Mouse (Mus musculus) urinary bladder, postnatal 36 days (tissue): ENCODE data around the gene Rhebl1.

Source experiments
- DNase-seq, 2 experiments: peaks; one replicate each; pipeline ENCODE4 v3.0.0; 2022; ENCODE audit warnings: low spot score in 2 of 2, mixed read lengths in 1 of 2

Gene Rhebl1

GRCm38 (mm10) chr15:98851229-98851818, 43.0 kb downstream of the Rhebl1 start:
- DNase-seq = no peak

DNA sequence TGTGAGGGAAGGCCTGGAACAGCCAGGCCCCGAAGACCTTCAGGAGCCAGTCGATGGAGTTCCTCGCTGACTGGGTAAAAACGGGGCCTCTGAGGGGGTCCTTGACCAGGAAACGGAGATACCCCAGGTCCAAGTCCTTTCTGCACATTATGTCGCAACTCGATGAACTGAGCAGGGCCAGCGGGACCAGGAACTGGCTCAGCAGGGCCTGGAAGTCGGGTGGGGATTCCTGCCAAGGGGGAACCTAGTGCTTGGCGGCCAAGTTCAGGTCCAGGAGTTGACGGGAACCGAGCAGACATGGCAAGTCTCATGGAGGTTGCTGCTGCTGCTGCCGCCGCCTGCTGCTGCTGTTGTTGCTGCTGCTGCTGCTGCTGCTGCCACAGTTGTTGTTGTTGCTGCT, 43.7 kb downstream of the Rhebl1 start:
- DNase-seq = peak in 1 of 2 experiments; percentile 47

DNA sequence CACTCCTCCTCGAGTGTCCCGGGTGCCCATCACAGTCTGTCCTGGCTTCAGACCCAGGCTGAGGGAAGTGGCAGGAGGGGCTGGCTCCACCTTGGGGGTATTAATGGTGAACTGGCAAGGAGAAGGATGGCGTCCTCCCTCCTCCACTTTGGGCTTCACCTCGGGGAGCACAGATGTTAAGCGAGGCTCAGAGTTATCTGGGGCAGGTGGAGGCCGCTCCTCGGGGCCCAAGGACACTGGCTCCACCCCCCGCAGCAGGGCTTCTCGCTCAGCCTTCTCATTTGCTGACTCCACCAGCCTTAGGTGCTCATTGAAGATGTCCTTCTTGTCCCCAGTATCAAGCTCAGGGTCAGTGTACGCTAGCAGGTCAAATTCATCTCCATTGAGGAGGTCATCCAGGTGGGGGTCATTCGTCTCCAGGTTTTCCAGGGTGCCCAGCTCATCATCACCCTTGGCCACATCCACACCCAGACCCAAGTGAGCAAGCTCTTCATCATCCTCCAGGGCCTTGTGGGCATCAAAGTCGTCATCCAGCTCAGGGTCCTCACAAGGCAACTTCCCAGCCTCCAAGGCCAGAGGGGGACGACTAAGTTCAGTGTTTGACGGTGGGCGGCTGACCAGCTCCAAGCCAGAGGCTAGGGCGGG, 44.3 kb downstream of the Rhebl1 start:
- DNase-seq = no peak

DNA sequence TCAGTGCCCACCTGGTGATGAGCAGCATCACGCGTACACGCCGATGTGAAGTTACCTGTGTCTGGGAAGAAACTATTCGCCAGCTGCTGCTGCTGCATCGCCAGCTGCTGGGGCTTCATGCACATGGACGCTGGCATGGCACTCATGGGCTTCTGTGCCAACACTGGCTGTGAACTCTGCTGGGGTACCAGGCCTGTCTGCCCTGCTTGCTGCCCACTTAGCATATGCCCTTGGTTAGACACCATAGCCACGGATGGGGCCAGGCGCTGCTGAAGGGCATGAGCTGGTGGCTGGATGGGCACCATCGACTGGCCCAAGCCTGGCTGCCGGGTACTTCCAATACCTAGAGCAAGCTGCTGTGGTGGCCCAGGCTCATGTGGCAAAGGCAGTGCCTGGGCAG, 45.2 kb downstream of the Rhebl1 start:
- no peak for DNase-seq

DNA sequence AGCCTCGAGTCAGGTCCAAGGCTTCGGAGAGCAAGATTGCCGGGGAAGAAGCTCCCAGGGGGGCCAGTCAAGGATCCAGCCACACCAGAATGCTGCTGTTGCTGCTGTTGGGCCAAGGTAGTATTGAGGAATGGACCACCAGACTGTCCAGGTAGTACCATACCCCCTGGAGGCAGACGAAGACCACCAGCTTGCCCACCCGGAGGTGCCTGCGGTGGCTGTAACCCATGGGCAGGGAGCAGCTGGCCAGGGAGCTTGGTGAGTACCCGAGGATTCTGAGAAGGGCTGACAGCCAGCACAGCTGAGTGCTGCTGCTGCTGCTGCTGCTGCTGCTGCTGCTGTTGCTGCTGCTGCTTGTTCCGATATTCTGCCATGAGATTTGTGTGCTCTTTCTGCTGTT, 48.2 kb downstream of the Rhebl1 start:
- no peak for DNase-seq

DNA sequence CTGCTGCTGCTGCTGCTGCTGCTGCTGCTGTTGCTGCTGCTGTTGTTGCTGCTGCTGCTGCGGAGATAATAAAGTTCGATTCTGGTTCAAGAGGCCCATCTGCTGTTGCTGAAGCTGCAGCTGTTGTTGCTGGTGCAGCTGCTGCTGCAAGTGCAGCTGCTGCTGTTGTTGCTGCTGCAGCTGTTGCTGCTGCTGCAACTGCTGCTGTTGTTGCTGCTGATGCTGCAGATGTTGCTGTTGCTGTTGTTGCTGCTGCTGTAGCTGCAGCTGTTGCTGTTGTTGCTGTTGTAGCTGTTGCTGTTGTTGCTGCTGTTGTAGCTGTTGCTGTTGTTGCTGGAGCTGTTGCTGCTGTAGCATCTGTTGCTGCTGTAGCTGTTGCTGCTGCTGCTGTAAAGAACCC, 49.2 kb downstream of the Rhebl1 start:
- no peak for DNase-seq

GRCm38 (mm10) chr15:98843595-98844223, 50.6 kb downstream of the Rhebl1 start:
- no peak for DNase-seq

GRCm38 (mm10) chr15:98839671-98840585, 54.4 kb downstream of the Rhebl1 start:
- no peak for DNase-seq

GRCm38 (mm10) chr15:98839161-98839560, 55.2 kb downstream of the Rhebl1 start:
- no peak for DNase-seq

DNA sequence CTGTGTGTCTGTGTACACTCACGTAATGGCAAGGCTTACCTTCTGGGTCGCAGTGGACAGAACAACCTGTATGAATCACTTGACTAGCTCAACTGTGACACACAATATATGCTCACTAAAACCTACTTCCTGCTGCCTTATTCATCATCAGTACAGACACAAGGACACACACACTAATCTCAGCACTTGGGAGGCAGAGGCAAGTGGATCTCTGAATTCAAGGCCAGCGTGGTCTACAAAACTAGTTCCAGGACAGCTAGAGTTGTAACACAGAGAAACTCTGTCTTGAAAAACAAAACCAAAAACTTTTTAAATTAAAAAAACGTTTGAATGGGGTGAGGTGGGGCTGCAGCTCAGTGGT, 56.6 kb downstream of the Rhebl1 start:
- DNase-seq = no peak

DNA sequence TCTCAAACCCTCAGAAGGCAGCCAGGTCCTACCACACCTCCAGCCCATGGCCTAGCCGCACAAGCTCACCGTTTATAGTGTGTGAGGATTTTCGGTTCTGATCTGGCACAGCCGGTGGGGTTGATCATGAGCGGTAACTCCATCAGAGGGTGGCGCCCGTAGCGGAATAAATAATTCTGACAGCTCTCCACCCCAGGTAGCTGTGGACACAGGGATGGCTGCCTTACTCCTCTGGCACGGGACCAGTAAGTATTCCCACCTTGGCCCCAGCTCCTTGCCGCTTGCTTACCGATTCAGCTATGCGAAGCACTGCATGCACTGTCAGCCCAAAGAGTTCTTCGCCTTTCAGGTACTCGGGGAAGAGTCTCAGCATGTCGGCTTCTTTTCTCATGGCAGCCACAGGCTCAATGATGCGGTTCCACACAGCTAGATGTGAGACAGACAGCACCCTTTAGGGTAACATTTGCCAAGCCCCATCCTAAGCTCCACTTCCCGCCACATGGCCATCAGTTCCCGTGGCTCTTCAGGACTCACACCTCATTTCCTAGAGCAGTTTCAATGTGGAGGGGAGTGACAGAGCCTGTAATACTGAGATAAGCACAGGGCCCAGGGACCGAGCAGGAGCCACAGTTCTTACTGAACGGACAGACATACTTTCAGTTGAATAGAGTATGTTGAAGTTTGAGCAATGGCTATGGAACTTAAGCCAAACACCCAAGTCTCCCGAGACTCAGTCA, 57.2 kb downstream of the Rhebl1 start:
- no peak for DNase-seq

- DNase-seq = no peak
These were observed 59.0 kb downstream of the Rhebl1 start for GRCm38 (mm10) chr15:98835291-98835690.

DNA sequence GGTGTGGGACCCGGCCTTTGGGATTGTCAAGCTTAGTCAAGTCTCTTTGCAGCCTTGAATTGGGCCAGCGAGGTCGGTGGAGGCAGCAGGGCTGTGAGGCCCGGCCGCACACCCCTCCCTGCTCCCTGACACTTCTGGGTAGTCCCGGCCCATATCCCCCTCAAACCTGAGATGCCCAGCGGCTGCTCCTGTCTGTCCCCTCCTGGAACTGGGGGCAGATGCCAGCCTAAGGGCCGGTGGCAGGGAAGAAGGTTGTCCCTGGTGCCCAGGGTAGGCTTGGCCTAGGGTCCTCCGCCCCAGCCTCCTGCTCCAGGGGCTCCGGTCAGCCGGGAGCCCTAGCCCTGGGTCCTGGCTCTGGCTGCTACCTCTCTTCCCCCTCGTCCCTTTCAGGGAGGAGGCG, 60.3 kb downstream of the Rhebl1 start:
- DNase-seq = no peak

- DNase-seq = no peak
These were observed 61.1 kb downstream of the Rhebl1 start for GRCm38 (mm10) chr15:98833281-98833680.

GRCm38 (mm10) chr15:98832161-98833058, 61.9 kb downstream of the Rhebl1 start:
- no peak for DNase-seq

DNA sequence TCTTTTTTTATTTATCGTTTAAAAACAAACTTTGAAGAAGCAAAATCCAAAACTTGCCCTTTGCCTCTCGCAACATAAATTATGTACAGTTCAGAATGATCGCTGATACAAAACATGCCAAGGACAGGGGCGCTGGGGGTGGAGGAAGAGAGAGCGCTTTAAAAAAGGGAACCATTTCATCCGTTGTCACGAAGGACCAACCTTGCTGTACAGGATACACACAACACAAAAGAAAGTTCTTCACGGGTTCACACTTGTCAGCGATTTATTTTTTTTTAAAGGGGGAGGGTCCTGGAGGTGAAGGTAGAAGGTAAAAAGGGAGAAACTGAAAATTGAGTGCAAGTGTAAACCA, 62.7 kb downstream of the Rhebl1 start:
- DNase-seq = no peak

- DNase-seq = peak; percentile 97 to 98
These were observed 63.3 kb downstream of the Rhebl1 start, which contains the start of gene Prkag1 for GRCm38 (mm10) chr15:98830736-98831683. TSS of gene Prkag1 (minus strand) at chr15:98831521.
